Mouse (Mus musculus): ENCODE measurements around the gene Ythdf2. TPM values are rescaled to one million over a fixed set of nuclear protein-coding genes. Genes with fewer than 3 reads are reported as not detected.
A peak's percentile ranks its signal among the peaks of the same experiment; 100 is the strongest.

The Ythdf2 gene
- polyA plus RNA-seq, 1 experiment, result not detected

DNA sequence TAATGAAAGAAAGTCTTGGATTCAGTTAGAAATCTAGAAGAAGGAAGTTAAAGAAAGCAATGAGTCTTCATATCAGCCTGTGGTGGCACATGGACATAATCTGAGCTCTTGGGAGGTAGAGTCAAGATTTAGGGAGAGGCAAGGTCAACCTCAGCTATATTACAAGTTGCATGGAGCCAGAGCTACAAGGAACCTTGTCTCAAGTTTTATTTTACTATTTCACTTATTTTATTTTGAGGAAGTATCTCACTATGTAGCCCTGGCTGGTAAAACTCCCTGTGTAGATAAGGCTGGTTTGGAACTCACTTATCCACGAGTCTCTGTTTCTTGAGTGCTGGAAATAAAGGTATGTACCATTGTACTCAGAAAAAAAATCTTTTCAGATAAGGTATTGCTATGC, 4.5 kb upstream of the Ythdf2 start:
- Histone ChIP-seq H3K4me1 (ENCODE audit: control insufficient read depth, insufficient read depth, low read length) (no peaks in the 10 kb centered on the region), H3K4me3 (ENCODE audit: insufficient read depth, low read depth, low read length) (no peak overlapping the region), H3K27ac (ENCODE audit: insufficient read depth, low read depth, low read length) (no peak overlapping the region)
- TF ChIP-seq POLR2A (IDR thresholded peaks at IDR 0.05; ENCODE audit: insufficient read depth, low read depth, low read length), result no peak
- no peak for TF ChIP-seq CTCF (IDR thresholded peaks at IDR 0.05; ENCODE audit: insufficient read depth, low read depth, low read length)
- 76% methylated on average over 1 of the region's 1 CpGs for WGBS

DNA sequence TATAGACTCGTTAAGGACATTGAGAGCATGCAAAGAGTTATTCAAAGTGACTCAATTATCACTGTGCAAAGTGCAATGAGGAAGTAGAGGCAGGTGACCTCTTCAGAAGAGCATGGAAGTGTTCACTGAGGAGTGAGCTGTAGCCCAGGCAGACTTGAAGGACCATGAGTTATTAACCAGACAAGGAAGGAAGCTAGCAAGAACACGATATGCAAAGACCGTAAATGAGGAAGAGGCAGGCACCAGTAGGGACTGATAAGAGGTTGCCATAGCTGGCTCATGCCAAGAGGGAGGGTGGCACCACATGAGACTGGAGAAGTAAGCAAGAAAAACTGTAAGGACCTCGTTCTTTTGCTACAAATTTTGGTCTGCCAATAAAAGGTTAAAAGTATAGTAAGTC, 2.7 kb upstream of the Ythdf2 start:
- TF ChIP-seq CTCF (IDR thresholded peaks at IDR 0.05; ENCODE audit: insufficient read depth, low read depth, low read length), result no peak
- no peak for TF ChIP-seq POLR2A (IDR thresholded peaks at IDR 0.05; ENCODE audit: insufficient read depth, low read depth, low read length)
- Histone ChIP-seq H3K4me1 (ENCODE audit: control insufficient read depth, insufficient read depth, low read length) (no peaks in the 10 kb centered on the region), H3K4me3 (ENCODE audit: insufficient read depth, low read depth, low read length) (no peak overlapping the region), H3K27ac (ENCODE audit: insufficient read depth, low read depth, low read length) (no peak overlapping the region)
- 64% methylated on average over 4 of the region's 4 CpGs for WGBS

DNA sequence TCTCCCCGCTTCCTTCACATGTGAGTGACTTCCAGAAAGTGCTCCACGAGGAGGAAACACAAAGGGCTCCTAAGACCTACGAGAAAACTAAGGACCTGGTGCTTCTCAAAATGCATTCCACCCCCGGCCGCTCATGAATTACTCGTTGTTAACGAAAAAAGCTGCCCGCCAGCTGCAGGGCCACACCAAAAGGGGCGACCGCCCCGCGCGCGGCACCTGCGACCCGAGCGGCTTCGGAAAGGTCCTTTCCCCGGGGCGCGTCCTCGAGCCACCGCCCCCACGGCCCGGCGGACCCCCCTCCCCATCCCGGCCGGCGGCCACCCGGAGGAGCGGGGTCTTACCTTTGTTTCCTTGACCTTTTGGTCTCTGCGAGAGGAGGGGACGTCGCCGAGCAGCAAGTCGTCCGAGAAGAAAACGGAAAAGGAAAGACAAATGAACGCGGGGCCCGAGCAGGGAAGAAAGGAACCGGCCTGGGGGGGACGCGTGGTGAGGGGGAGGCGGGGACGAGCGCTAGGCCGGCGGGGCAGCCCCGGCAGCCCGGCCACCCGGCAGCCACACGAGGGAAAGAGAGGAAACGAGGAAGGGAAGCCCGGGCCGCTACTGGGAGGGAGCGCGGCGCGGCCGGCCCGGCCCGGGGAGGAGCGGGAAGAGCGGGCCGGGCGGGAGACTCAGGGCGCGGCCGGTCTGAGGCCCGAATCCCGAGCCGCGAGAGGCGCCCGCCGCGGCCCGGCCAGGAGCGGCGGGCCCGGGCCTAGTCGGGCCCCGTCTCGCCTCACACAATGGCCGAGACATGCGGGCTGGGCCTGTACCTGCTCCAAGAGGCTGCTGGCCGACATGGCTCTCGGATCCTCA, 786 bp downstream of the Ythdf2 start:
- no peaks in the 10 kb centered on the region for H3K4me1 ChIP-seq (ENCODE audit: control insufficient read depth, insufficient read depth, low read length)
- no peak overlapping the region for H3K27ac ChIP-seq (ENCODE audit: insufficient read depth, low read depth, low read length)
- under 1% methylated on average over 84 of the region's 89 CpGs for WGBS
- no peak for TF ChIP-seq CTCF (IDR thresholded peaks at IDR 0.05; ENCODE audit: insufficient read depth, low read depth, low read length)
- no peak for TF ChIP-seq POLR2A (IDR thresholded peaks at IDR 0.05; ENCODE audit: insufficient read depth, low read depth, low read length)
- H3K4me3 ChIP-seq (ENCODE audit: insufficient read depth, low read depth, low read length), result peak overlapping the region; percentile 90

DNA sequence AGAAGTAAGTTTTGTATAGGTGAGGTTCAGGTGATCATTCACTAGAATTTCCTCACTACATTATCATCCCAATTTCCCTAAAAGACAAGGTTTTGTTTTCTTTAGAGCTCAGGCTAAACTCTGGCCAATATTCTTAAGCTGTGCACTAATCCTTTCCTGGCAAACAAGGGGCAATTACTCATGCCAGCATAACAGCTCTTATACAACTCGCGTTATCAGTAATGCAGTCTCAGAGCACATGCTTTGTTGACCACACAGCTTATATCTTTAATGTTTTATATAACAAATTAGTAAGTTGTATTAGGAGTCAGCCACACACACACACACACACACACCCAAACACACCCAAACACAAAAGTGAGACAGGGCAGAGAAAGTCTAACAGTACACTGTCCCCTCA, 1.8 kb downstream of the Ythdf2 start:
- no peak for TF ChIP-seq CTCF (IDR thresholded peaks at IDR 0.05; ENCODE audit: insufficient read depth, low read depth, low read length)
- TF ChIP-seq POLR2A (IDR thresholded peaks at IDR 0.05; ENCODE audit: insufficient read depth, low read depth, low read length), result no peak
- Histone ChIP-seq H3K4me1 (ENCODE audit: control insufficient read depth, insufficient read depth, low read length) (no peaks in the 10 kb centered on the region), H3K4me3 (ENCODE audit: insufficient read depth, low read depth, low read length) (no peak overlapping the region), H3K27ac (ENCODE audit: insufficient read depth, low read depth, low read length) (no peak overlapping the region)
- WGBS, result 10% methylated on average over 2 of the region's 2 CpGs

DNA sequence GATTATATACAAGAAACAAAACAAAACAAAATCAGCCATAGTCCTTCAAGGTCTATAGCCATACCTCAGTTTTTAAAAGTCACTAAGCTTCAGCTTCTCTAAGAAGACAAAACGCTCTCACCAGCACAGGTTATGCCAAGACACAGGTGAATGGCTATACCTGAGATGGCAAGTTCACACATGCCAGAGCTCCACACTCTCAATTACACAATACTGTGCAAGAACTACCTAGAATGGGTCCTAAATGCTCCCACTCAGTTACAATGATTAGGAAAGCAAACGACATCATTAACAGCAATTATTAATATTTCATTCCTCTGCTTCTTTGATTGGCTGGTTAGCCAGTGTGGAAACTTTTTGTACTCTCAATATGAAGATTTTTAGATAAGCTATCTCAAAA, 2.8 kb downstream of the Ythdf2 start:
- H3K4me3 ChIP-seq (ENCODE audit: insufficient read depth, low read depth, low read length), result no peak overlapping the region
- peaks cover 3% of the 10 kb centered on the region for H3K4me1 ChIP-seq (ENCODE audit: control insufficient read depth, insufficient read depth, low read length)
- no peak for TF ChIP-seq POLR2A (IDR thresholded peaks at IDR 0.05; ENCODE audit: insufficient read depth, low read depth, low read length)
- WGBS, result 81% methylated on average over 2 of the region's 2 CpGs
- H3K27ac ChIP-seq (ENCODE audit: insufficient read depth, low read depth, low read length), result no peak overlapping the region

DNA sequence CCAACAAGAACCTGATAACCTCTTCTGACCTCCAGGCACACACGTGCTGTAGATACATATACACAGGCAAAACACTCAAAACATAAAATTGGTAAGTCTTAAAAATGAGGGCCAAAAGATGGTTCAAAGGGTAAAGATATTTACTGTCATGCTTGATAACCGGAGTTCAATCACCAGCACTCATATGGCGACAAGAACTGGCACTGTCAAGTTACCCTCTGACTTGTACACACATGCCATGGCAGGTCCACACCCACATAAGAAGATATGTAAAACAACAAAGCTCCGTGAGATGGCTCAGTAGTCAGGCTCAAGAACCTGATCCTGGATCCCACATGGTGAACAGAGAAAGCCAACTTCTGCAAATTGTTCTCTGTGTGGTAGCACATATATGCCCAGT, 4.8 kb downstream of the Ythdf2 start:
- 89% methylated on average over 4 of the region's 4 CpGs for WGBS
- H3K4me3 ChIP-seq (ENCODE audit: insufficient read depth, low read depth, low read length), result no peak overlapping the region
- H3K4me1 ChIP-seq (ENCODE audit: control insufficient read depth, insufficient read depth, low read length), result peaks cover 3% of the 10 kb centered on the region
- no peak overlapping the region for H3K27ac ChIP-seq (ENCODE audit: insufficient read depth, low read depth, low read length)
- TF ChIP-seq CTCF (IDR thresholded peaks at IDR 0.05; ENCODE audit: insufficient read depth, low read depth, low read length) (no peak), POLR2A (IDR thresholded peaks at IDR 0.05; ENCODE audit: insufficient read depth, low read depth, low read length) (no peak)

DNA sequence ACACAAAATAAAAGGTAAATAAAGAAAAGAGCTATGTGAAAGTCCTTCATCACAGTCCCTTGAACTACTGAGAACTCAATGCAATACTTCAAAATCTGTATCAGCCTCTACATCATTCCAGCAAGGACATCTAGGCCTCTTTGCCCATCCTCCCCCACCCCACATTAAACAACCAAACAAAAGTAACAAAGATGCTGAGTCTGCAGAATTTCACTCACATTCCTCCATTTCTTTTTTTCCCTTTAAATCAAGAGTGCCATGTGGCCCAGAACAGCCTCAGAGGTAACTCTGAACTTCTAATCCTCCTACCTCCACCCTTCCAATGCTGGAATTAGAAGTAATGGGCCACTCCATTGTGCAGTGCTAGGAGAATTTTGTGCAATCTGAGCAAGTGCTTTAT, 13.3 kb downstream of the Ythdf2 start:
- no peaks in the 10 kb centered on the region for H3K4me1 ChIP-seq (ENCODE audit: control insufficient read depth, insufficient read depth, low read length)
- no peak overlapping the region for H3K4me3 ChIP-seq (ENCODE audit: insufficient read depth, low read depth, low read length)
- TF ChIP-seq POLR2A (IDR thresholded peaks at IDR 0.05; ENCODE audit: insufficient read depth, low read depth, low read length) (no peak), CTCF (IDR thresholded peaks at IDR 0.05; ENCODE audit: insufficient read depth, low read depth, low read length) (no peak)
- no peak overlapping the region for H3K27ac ChIP-seq (ENCODE audit: insufficient read depth, low read depth, low read length)

DNA sequence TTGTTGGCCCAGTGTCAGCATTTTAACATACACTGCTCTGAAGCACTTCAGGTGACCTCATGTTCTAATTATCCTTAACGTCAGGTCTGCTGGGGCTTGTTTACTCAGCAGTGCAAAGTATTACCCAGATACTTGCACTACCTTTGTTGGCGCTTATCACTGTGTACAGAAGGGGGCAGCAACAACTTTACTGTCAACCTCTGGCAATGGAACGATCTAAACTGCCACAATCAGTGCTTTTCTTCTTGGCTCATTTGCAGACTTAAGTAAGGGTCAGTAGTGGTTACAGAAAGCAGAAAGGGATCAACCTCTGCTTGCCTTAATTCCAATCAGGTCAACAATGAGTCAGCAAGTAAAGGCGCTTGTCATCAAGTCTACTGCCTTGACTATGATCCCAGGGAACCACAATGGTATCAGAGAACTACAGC, 13.8 kb downstream of the Ythdf2 start:
- no peak overlapping the region for H3K27ac ChIP-seq (ENCODE audit: insufficient read depth, low read depth, low read length)
- H3K4me3 ChIP-seq (ENCODE audit: insufficient read depth, low read depth, low read length), result no peak overlapping the region
- TF ChIP-seq POLR2A (IDR thresholded peaks at IDR 0.05; ENCODE audit: insufficient read depth, low read depth, low read length), result no peak
- TF ChIP-seq CTCF (IDR thresholded peaks at IDR 0.05; ENCODE audit: insufficient read depth, low read depth, low read length), result no peak
- 37% methylated on average over 4 of the region's 4 CpGs for WGBS
- no peaks in the 10 kb centered on the region for H3K4me1 ChIP-seq (ENCODE audit: control insufficient read depth, insufficient read depth, low read length)

DNA sequence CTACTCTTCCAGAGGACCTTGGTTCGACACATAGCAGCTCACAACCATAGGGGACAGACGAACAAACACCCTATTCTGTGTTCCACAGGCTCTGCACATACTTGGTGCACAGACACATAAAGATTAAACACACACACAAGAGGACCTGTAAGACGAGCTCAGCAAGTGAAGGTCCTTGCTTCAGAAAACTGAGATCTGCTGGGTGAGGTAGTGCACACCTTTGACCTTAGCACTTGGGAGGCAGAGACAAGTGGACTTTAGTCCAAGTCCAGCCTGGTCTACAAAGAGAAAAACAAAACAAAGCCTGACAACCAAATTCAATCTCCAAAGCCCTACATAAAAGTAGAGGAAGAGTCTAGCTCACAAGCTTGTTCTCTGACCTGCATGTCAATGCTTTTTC, 17.1 kb downstream of the Ythdf2 start:
- 87% methylated on average over 3 of the region's 3 CpGs for WGBS
- H3K4me1 ChIP-seq (ENCODE audit: control insufficient read depth, insufficient read depth, low read length), result no peaks in the 10 kb centered on the region
- no peak overlapping the region for H3K27ac ChIP-seq (ENCODE audit: insufficient read depth, low read depth, low read length)
- TF ChIP-seq POLR2A (IDR thresholded peaks at IDR 0.05; ENCODE audit: insufficient read depth, low read depth, low read length) (no peak), CTCF (IDR thresholded peaks at IDR 0.05; ENCODE audit: insufficient read depth, low read depth, low read length) (no peak)
- H3K4me3 ChIP-seq (ENCODE audit: insufficient read depth, low read depth, low read length), result no peak overlapping the region
